Mouse (Mus musculus): ENCODE results near the gene Lzic.

GRCm38 (mm10) chr4:149506904-149507303, 21.9 kb downstream of the Lzic start:
- TF ChIP-seq ZNF384 (IDR thresholded peaks at IDR 0.05; ENCODE audit: low read depth, low read length) = no peak
- no peak for TF ChIP-seq HCFC1 (IDR thresholded peaks at IDR 0.05; ENCODE audit: borderline replicate concordance, insufficient read depth, low read length)
- TF ChIP-seq CHD2 (IDR thresholded peaks at IDR 0.05; ENCODE audit: low read depth, low read length) = no peak
- TF ChIP-seq ZC3H11A (IDR thresholded peaks at IDR 0.05; ENCODE audit: borderline replicate concordance, low read depth, low read length) = no peak

Measured in ES-E14 (cell line).